Mouse (Mus musculus) stomach, embryonic 14.5 days (tissue): ENCODE results near the gene Chrnb2. TPM values are rescaled to one million over a fixed set of nuclear protein-coding genes. Genes with fewer than 3 reads are reported as not detected.
A peak's percentile ranks its signal among the peaks of the same experiment; 100 is the strongest.

Experiments used
- ATAC-seq: fragments of 200-750 bp; cut with Nextera tagmentation; 2 replicates; pipeline ENCODE4 v1.8.0; 2017; ENCODE audit warnings: low read depth, moderate TSS enrichment; ENCODE audit not compliant: insufficient number of reproducible peaks, insufficient read depth, low FRiP score
- H3K27ac ChIP-seq: fragments of 300-500 bp; sonication (generic); 2 replicates; pipeline ENCODE4 v1.5.1; 2014; ENCODE audit warnings: mild to moderate bottlenecking, low read length, moderate library complexity, mixed read lengths
- H3K27me3 ChIP-seq: fragments of 300-500 bp; sonication (generic); 2 replicates; pipeline ENCODE4 v1.6.1; 2014; ENCODE audit warnings: low read length, control low read depth, mixed read lengths; ENCODE audit not compliant: control insufficient read depth, insufficient read depth
- H3K36me3 ChIP-seq: fragments of 300-500 bp; sonication (generic); 2 replicates; pipeline ENCODE4 v1.6.1; 2014; ENCODE audit warnings: mild to moderate bottlenecking, control low read depth, low read length, moderate library complexity, mixed read lengths; ENCODE audit not compliant: control insufficient read depth, insufficient read depth
- H3K4me1 ChIP-seq: fragments of 300-500 bp; sonication (generic); 2 replicates; pipeline ENCODE4 v1.6.1; 2014; ENCODE audit warnings: low read length, control low read depth, mixed read lengths; ENCODE audit not compliant: control insufficient read depth, insufficient read depth
- H3K4me2 ChIP-seq: fragments of 300-500 bp; sonication (generic); replicated peaks from 2 replicates; pipeline ENCODE4 v1.6.1; 2014; ENCODE audit warnings: low read depth, low read length, control low read depth
- H3K4me3 ChIP-seq: fragments of 300-500 bp; sonication (generic); 2 replicates; pipeline ENCODE4 v1.5.1; 2014; ENCODE audit warnings: low read depth, low read length, control low read depth
- H3K9ac ChIP-seq: fragments of 300-500 bp; sonication (generic); replicated peaks from 2 replicates; pipeline ENCODE4 v1.6.1; 2014; ENCODE audit warnings: low read depth, mild to moderate bottlenecking, control low read depth, low read length, moderate library complexity, mixed read lengths
- H3K9me3 ChIP-seq: fragments of 300-500 bp; sonication (generic); 2 replicates; pipeline ENCODE4 v1.6.1; 2016; ENCODE audit warnings: low read depth, low read length, control low read depth; ENCODE audit not compliant: control insufficient read depth
- WGBS: fragments of 180-500 bp; shearing (Covaris S2); extraction: QIAGEN DNeasy Blood & Tissue Kit; methylation state at CpG from one replicate; pipeline ENCODE4 v1.1.7; 2014; 5-methylcytosine and 5-hydroxymethylcytosine counted together
- polyA plus RNA-seq: library from polyadenylated mRNA; unstranded; fragments of >200 nt; fragmentation: Nextera tagmentation; extraction: Ambion mirVana; gene quantifications from 2 replicates; pipeline ENCODE4 v1.2.1, GENCODE M21; 2014

Gene Chrnb2
- polyA plus RNA-seq, 1 experiment from 2014 or later = 2.5 TPM

DNA sequence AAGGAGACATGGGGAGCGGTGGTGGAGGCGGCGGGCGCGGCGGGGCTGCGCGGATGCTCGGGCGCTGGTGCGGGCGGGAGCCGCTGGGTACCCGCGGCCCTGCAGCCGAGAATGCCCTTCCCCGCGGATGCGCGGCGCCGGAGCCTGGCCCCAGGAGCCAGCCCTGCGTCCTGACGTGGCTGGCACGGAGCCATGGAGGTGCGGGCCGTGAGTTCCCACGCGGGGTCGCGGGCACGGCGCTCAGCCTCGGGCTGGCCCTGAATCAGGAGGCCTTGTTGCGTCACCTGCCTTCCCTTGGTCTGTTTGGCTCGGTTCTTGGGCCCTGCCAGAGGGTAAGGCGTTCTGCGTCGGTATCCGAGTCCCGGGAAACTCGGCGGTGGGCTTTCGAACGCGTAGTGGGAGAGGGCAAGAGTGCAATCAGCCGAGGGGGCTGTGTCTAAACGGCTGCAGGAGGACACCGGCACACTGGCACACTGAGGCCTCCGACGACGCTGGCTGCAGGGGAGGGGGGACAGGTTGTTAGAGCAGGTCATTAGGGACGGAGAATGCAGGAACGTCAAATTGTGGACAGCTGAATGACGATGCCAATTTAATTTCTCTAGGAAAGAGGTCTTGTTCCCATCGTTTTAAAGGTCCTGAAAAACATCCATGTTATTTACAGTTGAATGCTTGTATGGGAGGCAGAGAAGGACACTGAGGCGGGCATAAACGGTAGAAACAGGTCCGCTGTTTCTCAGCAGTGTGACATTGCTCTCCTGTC lies 49.0 kb downstream of the Chrnb2 start:
- H3K27ac ChIP-seq = peak overlapping the region; percentile 12; the same call in 1 of the 2 replicates
- peaks cover 8% of the 10 kb centered on the region; the same call in 1 of the 2 replicates for H3K4me1 ChIP-seq
- H3K4me3 ChIP-seq = peak overlapping the region; percentile 91
- H3K9me3 ChIP-seq = no peaks in the 10 kb centered on the region
- whole genome bisulfite sequencing = 2% methylated on average over 56 of the region's 59 CpGs
- peak overlapping the region; percentile 92 for H3K4me2 ChIP-seq
- peak overlapping the region; percentile 81 for H3K9ac ChIP-seq
- H3K27me3 ChIP-seq = no peaks in the 10 kb centered on the region
- ATAC-seq = peak; percentile 69
- no peaks in the 10 kb centered on the region for H3K36me3 ChIP-seq

DNA sequence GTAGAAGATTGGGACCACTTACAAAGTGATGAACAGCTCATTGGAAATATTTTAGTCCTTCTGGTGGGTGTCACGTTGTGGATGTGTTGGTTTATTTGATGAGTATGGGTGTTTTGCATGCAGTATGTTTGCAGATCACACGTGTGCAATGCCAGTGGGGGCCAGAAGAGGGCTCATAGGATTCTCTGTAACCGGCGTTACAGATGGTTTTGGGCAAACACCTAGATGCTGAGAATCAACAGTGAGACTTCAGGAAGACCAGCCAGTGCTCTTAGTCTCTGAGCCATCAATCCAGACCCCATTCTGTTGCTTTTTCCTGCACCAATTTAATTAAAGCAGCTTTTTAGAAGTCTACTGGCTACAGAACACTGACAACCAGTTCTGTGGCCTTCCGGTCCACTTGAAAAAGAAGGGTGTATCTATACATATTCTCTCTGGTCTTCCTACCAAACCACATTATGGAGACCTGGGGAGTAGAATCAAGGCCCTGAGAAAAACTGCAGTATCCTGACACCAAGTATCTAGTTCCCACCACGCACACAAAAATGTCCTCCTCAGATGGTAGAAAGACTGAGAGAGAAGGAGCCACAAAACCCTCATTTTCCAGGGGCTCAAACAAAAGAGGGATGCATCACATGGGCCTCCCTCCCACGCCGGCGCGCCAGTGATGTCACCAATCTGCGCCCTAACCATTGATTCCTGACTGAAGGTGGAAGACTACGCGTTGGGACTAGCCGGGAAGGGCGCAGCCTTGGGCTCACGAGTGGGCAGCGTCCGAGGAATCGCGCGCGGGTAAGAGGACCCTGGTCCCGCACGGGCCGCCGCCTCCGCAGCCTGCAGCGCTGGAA lies 49.8 kb downstream of the Chrnb2 start, which contains the start of gene Adar:
Adar (plus strand) TSS at position 664 of the 848 bp plus-strand sequence.
- H3K27ac ChIP-seq = peak within 1 kb of the TSS; percentile 12; the same call in 1 of the 2 replicates
- peak; percentile 56; the same call in 1 of the 2 replicates for ATAC-seq
- no peaks in the 10 kb centered on the region for H3K27me3 ChIP-seq
- WGBS = 7% methylated on average over 28 of the region's 28 CpGs
- H3K36me3 ChIP-seq = no peaks in the 10 kb centered on the region
- H3K9me3 ChIP-seq = no peaks in the 10 kb centered on the region
- H3K4me1 ChIP-seq = peaks cover 6% of the 10 kb centered on the region; the same call in 1 of the 2 replicates
- H3K4me2 ChIP-seq = peak within 1 kb of the TSS; percentile 92
- H3K4me3 ChIP-seq = peak within 1 kb of the TSS; percentile 91
- H3K9ac ChIP-seq = peak within 1 kb of the TSS; percentile 81

DNA sequence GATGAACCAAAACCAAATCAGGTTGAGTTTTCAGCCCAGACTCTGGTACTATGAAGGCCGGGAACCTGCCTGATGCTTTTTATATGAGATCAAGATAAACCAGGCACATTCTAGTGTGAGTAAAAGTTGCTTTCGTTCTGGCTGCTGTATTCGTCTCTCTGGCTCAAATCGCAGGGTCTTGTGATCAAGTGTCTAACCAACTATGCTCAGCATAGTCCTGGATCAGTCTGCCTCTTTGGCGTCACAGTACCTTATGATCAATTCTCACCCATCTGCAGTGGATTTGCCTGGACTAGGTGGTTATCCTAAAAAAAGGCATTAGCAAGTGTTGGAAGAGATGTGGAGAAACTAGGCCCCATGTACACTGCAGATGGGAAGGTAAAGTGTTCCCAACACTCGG lies 60.4 kb downstream of the Chrnb2 start:
- WGBS = 73% methylated on average over 6 of the region's 6 CpGs
- no peaks in the 10 kb centered on the region for H3K27me3 ChIP-seq
- no peak for ATAC-seq

DNA sequence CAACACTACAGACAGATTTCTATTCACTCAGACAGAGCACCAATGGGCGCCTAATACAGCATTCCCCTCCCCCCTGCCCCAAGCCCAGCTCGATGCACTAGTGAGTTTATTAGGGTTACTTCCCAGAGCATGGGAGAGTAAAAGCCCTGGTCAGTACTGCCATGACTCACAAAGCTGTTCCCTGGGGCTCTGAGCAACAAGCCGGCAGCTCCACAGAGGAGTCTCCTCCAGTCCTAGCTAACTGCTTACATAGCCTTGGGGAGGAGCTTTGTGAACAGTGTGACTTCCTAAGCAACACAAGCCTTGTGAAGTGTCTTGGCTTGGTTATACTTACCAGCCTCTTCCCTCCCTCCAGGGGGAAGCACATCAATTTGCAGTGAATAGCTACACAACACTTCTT lies 60.8 kb downstream of the Chrnb2 start:
- no peak overlapping the region for H3K9ac ChIP-seq
- H3K9me3 ChIP-seq = no peaks in the 10 kb centered on the region
- no peaks in the 10 kb centered on the region for H3K4me1 ChIP-seq
- H3K27me3 ChIP-seq = no peaks in the 10 kb centered on the region
- ATAC-seq = no peak
- no peaks in the 10 kb centered on the region for H3K36me3 ChIP-seq
- 41% methylated on average over 3 of the region's 3 CpGs for WGBS
- H3K4me3 ChIP-seq = no peak overlapping the region
- no peak overlapping the region for H3K4me2 ChIP-seq
- H3K27ac ChIP-seq = no peak overlapping the region

More for the DNA sequence above, 60.4 kb downstream of the Chrnb2 start:
- no peak overlapping the region for H3K4me2 ChIP-seq
- H3K4me3 ChIP-seq = no peak overlapping the region
- H3K27ac ChIP-seq = no peak overlapping the region
- H3K4me1 ChIP-seq = no peaks in the 10 kb centered on the region
- no peak overlapping the region for H3K9ac ChIP-seq
- no peaks in the 10 kb centered on the region for H3K36me3 ChIP-seq
- no peaks in the 10 kb centered on the region for H3K9me3 ChIP-seq

DNA sequence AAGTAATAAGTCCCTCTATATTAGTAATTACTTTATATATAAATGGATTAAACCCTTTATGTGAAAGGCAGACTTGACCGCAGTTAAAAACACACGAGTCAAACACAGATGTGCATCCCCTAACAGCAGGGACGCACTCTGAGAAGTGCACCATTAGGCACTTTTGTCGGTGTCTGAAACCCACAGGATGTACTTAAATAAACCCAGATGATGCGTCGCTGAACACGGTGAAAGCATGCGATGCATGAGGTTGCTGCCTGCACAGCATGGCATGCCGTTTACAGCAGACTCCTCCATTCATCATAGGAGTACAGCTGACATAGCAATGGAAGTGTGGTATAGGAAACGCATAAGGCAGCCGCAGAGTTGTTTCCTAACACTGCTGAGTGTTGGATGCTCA lies 64.0 kb downstream of the Chrnb2 start:
- WGBS = 68% methylated on average over 11 of the region's 11 CpGs
- Histone ChIP-seq H3K9ac (no peak overlapping the region), H3K4me1 (no peaks in the 10 kb centered on the region), H3K4me3 (no peak overlapping the region), H3K9me3 (no peaks in the 10 kb centered on the region), H3K4me2 (no peak overlapping the region), H3K36me3 (no peaks in the 10 kb centered on the region), H3K27me3 (no peaks in the 10 kb centered on the region), H3K27ac (no peak overlapping the region)
- ATAC-seq = no peak

GRCm38 (mm10) chr3:89698958-89699357 lies 65.5 kb downstream of the Chrnb2 start:
- no peak for ATAC-seq
- no peak overlapping the region for H3K4me2 ChIP-seq
- 84% methylated on average over 1 of the region's 1 CpGs for WGBS
- H3K27me3 ChIP-seq = no peaks in the 10 kb centered on the region
- H3K36me3 ChIP-seq = no peaks in the 10 kb centered on the region
- no peak overlapping the region for H3K27ac ChIP-seq
- no peak overlapping the region for H3K4me3 ChIP-seq
- H3K9ac ChIP-seq = no peak overlapping the region
- H3K9me3 ChIP-seq = no peaks in the 10 kb centered on the region
- H3K4me1 ChIP-seq = no peaks in the 10 kb centered on the region

Other genes with a start within 250 kb of the Chrnb2 start
- 4.4 and 6.0 TPM in 2 replicates for gene Kcnn3, start 244.5 kb downstream of the Chrnb2 start, polyA plus RNA-seq
- 15.3 and 16.6 TPM in 2 replicates for gene Adar, start 49.6 kb downstream of the Chrnb2 start, polyA plus RNA-seq
- gene Ube2q1, start 9.0 kb upstream of the Chrnb2 start, polyA plus RNA-seq = 21.8 and 22.0 TPM in 2 replicates
- 4.0 and 5.7 TPM in 2 replicates for gene She, start 66.7 kb upstream of the Chrnb2 start, polyA plus RNA-seq
- gene Il6ra, start 148.6 kb upstream of the Chrnb2 start, polyA plus RNA-seq = 1.6 and 1.8 TPM in 2 replicates
- gene Atp8b2, start 198.9 kb upstream of the Chrnb2 start, polyA plus RNA-seq = 19.0 and 21.0 TPM in 2 replicates
- gene Hax1, start 234.1 kb upstream of the Chrnb2 start, polyA plus RNA-seq = 122 and 123 TPM in 2 replicates